Mouse (Mus musculus) right cerebral cortex, postnatal 4 days (tissue): Measurements from ENCODE around the gene Synpo2l.
"Not testable (repeated sequence)": the region's sequence is repeated elsewhere in the genome, so short reads cannot be mapped to it uniquely, and the experiment has no call there.

Experiments used
- DNase-seq: peaks from one replicate; pipeline ENCODE4 v3.0.0-alpha.2; 2022

The Synpo2l gene

DNA sequence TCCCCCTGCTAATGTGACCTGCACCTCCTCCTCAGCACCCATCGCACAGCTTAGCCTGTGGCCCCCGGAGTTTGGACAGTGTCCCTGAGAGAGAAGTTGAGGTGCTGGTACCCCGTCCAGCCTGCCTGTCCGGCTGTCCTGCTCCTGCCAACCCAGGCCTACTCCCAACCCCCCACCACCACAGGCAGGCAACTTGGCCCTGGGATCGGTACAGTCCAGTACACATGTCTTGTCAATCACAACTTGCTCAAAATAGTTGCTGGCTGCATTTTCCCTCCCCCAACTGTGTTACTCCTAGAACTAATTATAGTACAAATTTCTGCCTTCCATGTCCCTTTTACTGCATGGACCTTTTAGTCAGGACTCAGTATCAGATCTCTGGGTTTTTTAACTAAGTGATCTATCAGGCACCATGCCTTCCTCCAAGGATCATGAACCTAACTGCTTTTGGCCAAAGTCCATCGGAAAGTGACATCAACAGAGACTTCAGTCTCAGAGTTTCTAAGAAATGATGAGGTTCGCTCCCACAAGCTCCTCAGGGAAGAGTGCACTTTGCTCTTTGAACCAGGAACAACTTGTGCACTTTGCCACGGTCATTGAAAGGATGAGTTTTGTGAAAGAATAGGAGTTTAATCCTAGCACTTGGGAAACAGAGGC, at the start of gene Synpo2l:
Synpo2l (minus strand) TSS at position 201 of the 657 bp plus-strand sequence.
- DNase-seq: no peak

DNA sequence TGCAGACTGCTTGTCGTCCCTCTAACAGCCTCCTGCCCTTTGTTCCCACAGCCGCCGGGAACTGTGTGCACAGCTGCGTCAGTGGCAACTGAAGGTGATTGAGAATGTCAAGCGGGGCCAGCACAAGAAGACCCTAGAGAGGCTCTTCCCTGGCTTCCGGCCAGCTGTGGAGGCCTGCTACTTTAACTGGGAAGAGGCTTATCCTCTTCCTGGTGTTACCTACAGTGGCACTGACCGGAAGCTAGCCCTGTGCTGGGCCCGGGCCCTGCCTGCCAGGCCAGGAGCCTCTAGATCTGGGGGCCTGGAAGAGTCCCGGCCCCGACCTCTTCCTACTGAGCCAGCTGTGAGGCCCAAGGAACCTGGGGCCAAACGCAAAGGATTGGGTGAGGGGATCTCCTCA, 45.7 kb upstream of the Synpo2l start:
- no peak for DNase-seq

- no peak for DNase-seq
These were observed 40.1 kb upstream of the Synpo2l start for GRCm38 (mm10) chr14:20708239-20708638.

- DNase-seq: peak; percentile 86
These were observed 39.3 kb upstream of the Synpo2l start, which contains the start of gene Zswim8 for GRCm38 (mm10) chr14:20707201-20708190. TSS of gene Zswim8 (plus strand) at chr14:20707552.

- not testable (repeated sequence) for DNase-seq
These were observed 35.3 kb upstream of the Synpo2l start for GRCm38 (mm10) chr14:20703461-20703860.

GRCm38 (mm10) chr14:20702741-20703381, 34.7 kb upstream of the Synpo2l start, which contains the start of gene Chchd1:
TSS of gene Chchd1 (plus strand) at chr14:20703006.
- DNase-seq: peak; percentile 93

DNA sequence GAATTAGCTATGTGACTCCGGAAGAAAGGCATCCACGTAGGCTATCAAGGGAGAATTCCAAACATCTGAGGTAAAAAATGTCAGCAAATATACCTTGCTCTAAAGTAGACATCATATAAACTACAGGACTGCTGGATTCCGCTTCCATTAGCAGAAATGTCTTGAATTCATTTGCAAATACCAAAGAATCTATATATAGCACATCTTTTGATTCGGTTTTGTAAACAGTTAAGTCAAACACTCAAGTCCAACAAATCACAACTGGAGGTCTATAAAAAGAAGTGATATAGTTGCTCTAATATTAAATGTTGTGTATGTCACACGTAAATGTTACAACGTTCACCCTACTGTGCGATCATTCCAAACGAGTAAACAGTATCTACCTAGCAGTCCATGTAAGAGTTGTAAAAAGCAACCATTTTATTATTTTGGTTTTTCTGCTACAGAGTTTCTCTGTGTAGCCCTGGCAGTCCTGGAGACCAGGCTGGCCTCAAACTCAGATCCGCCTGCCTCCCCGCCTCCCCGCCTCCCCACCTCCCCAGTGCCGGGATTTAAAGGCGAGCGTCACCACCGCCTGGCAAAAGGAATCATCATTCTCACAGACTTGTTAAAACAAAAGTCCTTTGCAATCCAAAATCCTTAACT, 34.1 kb upstream of the Synpo2l start:
- no peak for DNase-seq

DNA sequence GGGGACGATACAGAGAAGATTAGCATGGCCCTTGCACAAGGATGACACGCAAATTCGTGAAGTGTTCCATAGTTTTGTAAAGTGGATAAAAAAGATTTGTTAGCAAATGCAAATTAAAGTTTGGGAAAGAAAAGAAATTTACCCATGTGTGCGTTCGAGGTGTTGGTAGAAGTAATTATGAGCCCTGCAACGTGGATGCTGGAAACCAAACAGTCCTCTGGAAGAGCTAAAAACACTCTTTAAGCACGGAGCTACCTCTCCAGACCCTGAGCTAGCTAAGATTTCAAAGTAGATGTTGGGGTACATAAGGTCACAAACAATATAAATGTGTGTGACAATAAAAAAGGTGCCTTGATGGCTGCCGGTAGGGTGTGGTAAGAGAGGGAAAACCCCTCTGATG, 33.4 kb upstream of the Synpo2l start:
- DNase-seq: no peak

DNA sequence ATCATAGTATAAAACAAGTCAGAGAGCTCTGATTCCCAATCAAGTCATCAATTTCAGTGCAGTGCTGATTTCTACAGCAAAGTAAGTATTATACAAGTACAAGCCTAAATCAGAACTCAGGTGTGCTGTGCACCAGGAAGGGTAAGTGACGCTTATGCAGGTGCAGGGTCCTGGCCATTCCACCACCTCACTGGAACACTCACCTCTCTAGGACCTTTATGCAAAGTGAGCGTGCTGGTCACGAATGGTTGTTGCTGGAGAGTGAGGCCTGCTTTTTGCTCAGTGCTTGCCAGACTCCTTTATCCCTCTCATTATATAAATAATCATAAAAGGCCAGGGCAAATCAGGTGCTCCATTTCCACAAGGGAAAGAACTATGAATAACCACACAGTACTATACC, 32.2 kb upstream of the Synpo2l start:
- no peak for DNase-seq

DNA sequence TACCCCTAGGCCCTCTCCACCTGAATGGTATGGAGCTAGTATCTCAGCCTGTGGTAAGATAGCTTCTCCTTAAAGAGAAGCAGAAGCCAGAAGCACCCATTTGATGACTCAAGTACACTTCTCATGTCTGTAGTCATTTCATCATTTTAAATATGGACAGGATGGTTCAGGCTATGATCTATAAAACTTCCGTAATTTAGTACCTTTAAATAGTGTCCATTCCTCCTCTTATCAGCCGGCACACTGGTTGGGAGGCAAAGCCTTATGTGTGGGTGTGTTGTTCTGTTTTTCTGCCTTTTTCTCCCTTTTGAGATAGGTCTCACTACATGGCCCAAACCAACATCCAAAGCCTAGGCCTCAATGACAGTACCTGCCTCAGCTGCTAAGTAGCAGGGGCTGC, 30.4 kb upstream of the Synpo2l start:
- no peak for DNase-seq

- no peak for DNase-seq
These were observed 28.8 kb upstream of the Synpo2l start for GRCm38 (mm10) chr14:20696986-20697385.

- DNase-seq: no peak
These were observed 27.8 kb upstream of the Synpo2l start for GRCm38 (mm10) chr14:20695761-20696520.

DNA sequence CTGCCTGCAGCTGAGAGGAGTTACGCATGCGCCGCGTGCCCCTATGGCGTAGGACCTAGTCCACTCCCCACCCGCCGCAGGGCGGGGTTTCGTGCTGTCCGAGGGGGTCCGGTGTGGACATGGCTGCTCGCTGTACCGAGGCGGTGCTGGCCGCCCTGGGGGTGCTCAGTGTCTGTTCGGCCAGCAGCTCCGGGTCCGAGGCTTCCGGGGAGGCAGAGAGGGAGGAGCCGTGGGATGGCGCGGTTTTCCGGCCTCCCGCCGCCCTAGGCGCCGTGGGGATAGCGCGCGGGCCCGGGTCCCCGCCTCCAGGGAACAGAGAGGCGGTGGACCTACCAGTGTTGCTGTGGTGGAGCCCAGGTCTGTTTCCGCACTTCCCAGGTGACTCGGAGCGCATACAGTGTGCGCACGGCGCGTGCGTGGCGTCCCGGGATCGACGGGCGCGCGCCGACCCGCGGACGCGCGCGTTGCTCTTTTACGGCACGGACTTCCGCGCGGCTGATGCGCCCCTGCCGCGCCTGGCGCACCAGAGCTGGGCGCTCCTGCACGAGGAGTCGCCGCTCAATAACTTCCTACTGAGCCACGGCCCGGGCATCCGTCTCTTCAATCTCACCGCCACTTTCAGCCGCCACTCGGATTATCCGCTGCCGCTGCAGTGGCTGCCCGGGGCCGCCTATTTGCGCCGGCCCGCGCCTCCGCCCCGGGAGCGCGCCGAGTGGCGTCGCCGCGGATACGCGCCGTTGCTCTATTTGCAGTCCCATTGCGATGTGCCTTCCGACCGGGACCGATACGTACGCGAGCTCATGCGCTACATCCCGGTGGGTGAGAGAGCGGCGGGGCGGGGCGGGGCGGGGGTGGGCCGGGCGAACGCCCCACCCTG, 27.0 kb upstream of the Synpo2l start, which contains the start of gene Fut11:
Fut11 (plus strand) TSS at position 85 of the 877 bp plus-strand sequence.
- peak; percentile 89 for DNase-seq

DNA sequence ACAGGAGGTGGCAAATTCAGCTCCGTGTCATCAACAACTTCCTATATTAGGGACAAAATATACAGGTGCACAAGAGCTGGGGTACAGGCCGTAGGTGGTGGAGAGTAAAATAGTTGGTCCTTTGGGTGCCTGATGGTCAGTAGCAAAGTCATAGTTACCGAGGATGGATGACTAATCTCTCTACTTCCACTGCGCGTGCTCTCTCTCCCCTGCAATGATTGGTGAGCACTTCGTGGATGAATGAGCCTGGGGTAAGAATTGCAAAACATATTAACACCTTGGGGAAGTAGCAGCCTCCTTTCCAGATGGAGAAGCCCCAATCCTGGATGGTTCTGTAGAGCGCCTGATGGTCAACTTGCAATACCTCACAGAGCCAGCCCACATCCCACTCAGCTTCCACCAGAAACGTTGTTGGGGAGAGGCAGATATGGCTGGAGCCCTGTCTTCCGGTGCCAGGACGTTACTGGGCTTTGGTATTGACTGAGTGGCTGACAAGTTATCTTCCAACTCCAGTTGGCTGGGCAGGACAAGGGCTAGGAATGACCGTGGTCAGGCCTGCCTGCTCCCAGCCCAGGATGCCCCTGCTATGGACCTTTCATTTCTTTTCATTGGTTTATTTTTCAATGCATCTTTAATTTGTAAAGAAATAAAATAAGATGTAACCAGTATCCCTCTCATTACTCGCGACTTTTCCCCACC, 26.2 kb upstream of the Synpo2l start:
- DNase-seq: no peak

- no peak for DNase-seq
These were observed 25.5 kb upstream of the Synpo2l start for GRCm38 (mm10) chr14:20693589-20694101.

DNA sequence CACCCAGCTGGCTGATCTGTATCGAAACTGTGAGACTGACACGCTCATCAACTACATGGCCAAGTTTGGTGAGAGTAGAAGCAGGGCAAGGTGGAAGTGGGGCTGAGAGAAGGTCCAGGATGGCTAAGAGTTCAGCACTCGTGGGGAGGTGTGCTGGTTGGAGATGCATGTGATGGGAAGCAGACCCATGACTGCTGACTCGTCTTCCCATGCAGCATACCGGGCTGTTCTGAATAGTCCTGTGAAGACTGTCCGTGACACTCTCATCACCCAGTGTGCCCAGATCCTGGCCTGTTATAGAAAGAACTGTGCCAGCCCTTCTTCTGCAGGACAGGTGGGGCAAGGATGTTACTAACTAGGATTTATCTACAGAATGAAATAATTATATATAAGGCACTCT, 23.6 kb upstream of the Synpo2l start:
- DNase-seq: no peak

DNA sequence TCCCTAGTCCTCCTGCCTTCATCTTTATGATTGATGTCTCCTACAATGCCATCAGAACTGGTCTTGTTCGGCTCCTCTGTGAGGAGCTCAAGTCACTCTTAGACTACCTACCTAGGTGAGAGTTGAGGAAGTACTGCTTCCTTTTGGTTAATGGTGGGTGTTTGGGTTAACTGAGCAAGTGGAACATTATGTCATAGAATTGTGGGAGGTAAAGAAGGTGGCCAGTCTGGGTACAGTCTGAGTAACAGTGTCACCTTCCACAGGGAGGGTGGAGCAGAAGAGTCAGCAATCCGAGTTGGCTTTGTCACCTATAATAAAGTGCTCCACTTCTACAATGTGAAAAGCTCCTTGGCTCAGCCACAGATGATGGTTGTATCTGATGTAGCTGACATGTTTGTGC, 20.9 kb upstream of the Synpo2l start:
- no peak for DNase-seq

- no peak for DNase-seq
These were observed 18.4 kb upstream of the Synpo2l start for GRCm38 (mm10) chr14:20686576-20686975.

DNA sequence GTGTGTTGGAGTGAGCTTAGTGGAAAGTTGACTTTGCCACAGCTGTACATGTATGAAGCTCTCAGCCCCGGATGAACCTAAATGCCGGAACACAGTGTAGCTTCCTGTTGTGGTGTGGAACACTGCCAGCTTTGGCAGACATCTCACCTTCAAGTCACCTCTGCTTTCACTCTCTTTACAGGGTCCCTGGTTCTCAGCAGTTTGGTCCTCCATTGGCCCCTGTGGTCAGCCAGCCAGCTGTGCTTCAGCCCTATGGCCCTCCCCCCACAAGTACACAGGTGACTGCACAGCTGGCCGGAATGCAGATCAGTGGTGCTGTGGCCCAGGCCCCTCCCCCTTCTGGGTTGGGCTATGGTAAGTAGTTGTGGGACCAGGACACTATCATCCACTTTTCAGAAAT, 14.3 kb upstream of the Synpo2l start:
- DNase-seq: no peak

DNA sequence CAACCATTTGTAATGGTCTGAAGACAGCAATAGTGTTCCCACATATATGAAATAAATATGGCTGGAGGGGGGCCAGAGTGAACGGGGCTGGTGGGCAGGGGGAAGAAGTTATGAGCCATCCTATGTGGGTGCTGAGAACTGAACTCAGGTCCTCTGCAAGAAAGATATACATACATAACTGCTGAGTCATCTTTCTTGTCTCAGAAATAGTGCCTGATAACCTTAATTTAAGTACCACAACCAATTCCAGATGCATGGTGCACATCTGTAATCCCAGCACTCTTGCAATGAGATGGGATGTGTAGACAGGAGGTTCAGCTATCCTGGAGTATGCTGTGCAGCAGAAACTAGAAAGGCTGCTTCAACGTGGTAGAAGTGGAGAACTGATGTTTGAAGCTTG, 13.6 kb upstream of the Synpo2l start:
- no peak for DNase-seq
